Mouse (Mus musculus) lung, postnatal 0 days (tissue): Measurements from ENCODE around the gene Gm28374. TPM values are rescaled to one million over a fixed set of nuclear protein-coding genes. Genes with fewer than 3 reads are reported as not detected.

Source experiments
- ATAC-seq: fragments of 200-750 bp; cut with Nextera tagmentation; 2 replicates; pipeline ENCODE4 v1.8.0; 2017; ENCODE audit warnings: moderate library complexity
- DNase-seq: peaks from one replicate; pipeline ENCODE4 v3.0.0-alpha.2; 2016; ENCODE audit warnings: low spot score
- H3K27ac ChIP-seq: fragments of 300-500 bp; sonication (generic); 2 replicates; pipeline ENCODE4 v1.5.1; 2014; ENCODE audit warnings: antibody characterized with exemption, mild to moderate bottlenecking, low read length, mixed read lengths
- H3K27me3 ChIP-seq: fragments of 300-500 bp; sonication (generic); replicated peaks from 2 replicates; pipeline ENCODE4 v1.6.1; 2014; ENCODE audit warnings: low read length, mixed read lengths; ENCODE audit not compliant: insufficient read depth
- H3K36me3 ChIP-seq: fragments of 300-500 bp; sonication (generic); 2 replicates; pipeline ENCODE4 v1.6.1; 2014; ENCODE audit warnings: low read length, mixed read lengths; ENCODE audit not compliant: insufficient read depth
- H3K4me1 ChIP-seq: fragments of 300-500 bp; sonication (generic); 2 replicates; pipeline ENCODE4 v1.6.1; 2014; ENCODE audit warnings: antibody characterized with exemption, low read depth, low read length, mixed read lengths; ENCODE audit not compliant: insufficient read depth
- H3K4me2 ChIP-seq: fragments of 300-500 bp; sonication (generic); replicated peaks from 2 replicates; pipeline ENCODE4 v1.6.1; 2014; ENCODE audit warnings: low read depth, mild to moderate bottlenecking, low read length, moderate library complexity, mixed read lengths
- H3K4me3 ChIP-seq: fragments of 300-500 bp; sonication (generic); 2 replicates; pipeline ENCODE4 v1.5.1; 2014; ENCODE audit warnings: low read depth, low read length
- H3K9ac ChIP-seq: fragments of 300-500 bp; sonication (generic); replicated peaks from 2 replicates; pipeline ENCODE4 v1.6.1; 2014; ENCODE audit warnings: low read depth, mild to moderate bottlenecking
- H3K9me3 ChIP-seq: fragments of 300-500 bp; sonication (generic); 2 replicates; pipeline ENCODE4 v1.6.1; 2016; ENCODE audit warnings: low read length, mixed read lengths
- CTCF ChIP-seq: IDR thresholded peaks from 2 replicates; pipeline ENCODE4 v1.5.1; 2016; ENCODE audit warnings: antibody characterized with exemption, mild to moderate bottlenecking
- EP300 ChIP-seq: IDR thresholded peaks from 2 replicates; pipeline ENCODE4 v1.6.1; 2016; ENCODE audit warnings: antibody characterized with exemption, mild to moderate bottlenecking, control low read depth
- WGBS: fragments of 180-500 bp; shearing (Covaris S2); extraction: QIAGEN DNeasy Blood & Tissue Kit; methylation state at CpG from one replicate; pipeline ENCODE4 v1.1.7; 2014; 5-methylcytosine and 5-hydroxymethylcytosine counted together
- polyA plus RNA-seq: library from polyadenylated mRNA; unstranded; fragments of >200 nt; fragmentation: Nextera tagmentation; extraction: Ambion mirVana; gene quantifications from 2 replicates; pipeline ENCODE4 v1.2.1, GENCODE M21; 2015

Gm28374 gene
- polyA plus RNA-seq, 1 experiment from 2014 or later = 0.35 TPM

- Histone ChIP-seq H3K9ac (no peak overlapping the region), H3K27ac (no peak overlapping the region), H3K4me3 (no peak overlapping the region), H3K4me1 (no peaks in the 10 kb centered on the region), H3K4me2 (no peak overlapping the region), H3K36me3 (no peaks in the 10 kb centered on the region), H3K9me3 (no peaks in the 10 kb centered on the region), H3K27me3 (no peaks in the 10 kb centered on the region)
- TF ChIP-seq CTCF (no peak), EP300 (no peak)
- ATAC-seq (no peak), DNase-seq (no peak)
- 30% methylated on average over 6 of the region's 6 CpGs for WGBS
Measured at GRCm38 (mm10) chr19:6113116-6113515, 31.1 kb upstream of the Gm28374 start.

DNA sequence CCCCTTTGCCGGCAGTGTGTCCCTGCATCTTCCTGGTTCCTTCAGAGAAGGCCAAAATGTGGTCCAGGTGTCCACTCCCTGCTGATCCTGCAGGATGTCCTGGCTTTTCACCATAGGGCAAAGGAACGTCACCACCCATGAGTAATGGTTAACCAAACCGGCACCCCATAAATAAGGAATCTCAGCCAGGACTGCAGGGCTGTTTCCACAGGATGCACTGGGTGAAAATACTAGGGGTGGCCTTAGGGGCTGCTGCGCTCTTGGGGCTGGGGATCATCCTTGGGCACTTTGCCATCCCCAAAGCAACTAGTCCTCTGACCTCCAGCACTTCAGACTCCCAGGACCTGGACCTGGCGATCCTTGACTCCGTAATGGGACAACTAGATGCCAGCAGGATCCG is 23.5 kb upstream of the Gm28374 start, which contains the start of gene Naaladl1:
Gene Naaladl1, plus strand, starts transcription at position 197 of the 400 bp plus-strand sequence.
- Histone ChIP-seq H3K9me3 (no peaks in the 10 kb centered on the region), H3K4me2 (no peak within 1 kb of the TSS), H3K4me3 (no peak within 1 kb of the TSS), H3K27me3 (no peaks in the 10 kb centered on the region), H3K27ac (no peak within 1 kb of the TSS), H3K4me1 (no peaks in the 10 kb centered on the region), H3K9ac (no peak within 1 kb of the TSS), H3K36me3 (no peaks in the 10 kb centered on the region)
- WGBS = 78% methylated on average over 7 of the region's 7 CpGs
- DNase-seq = no peak
- no peak for ATAC-seq
- TF ChIP-seq EP300 = no peak
- no peak for TF ChIP-seq CTCF

DNA sequence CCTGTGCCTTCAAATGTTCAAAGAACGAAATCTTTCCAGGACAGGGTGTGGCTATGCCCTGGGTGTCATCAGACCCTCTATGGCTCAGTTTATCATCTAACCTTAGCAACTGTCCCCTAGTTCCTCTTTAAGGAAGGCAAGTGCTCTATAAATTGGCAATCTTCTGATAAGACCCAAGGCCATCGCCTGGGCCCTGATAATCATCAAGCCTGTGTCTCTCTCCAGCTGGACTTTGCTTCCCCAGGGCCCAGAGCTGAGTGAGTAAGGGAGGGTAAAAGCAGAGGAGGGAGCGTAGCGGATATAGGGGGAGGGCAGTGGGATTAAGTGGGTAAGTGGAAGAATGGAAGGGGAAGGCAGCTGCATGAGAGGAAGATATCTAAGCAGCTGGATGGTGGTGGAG is 22.4 kb upstream of the Gm28374 start:
- DNase-seq (no peak), ATAC-seq (no peak)
- WGBS = 76% methylated on average over 4 of the region's 4 CpGs
- Histone ChIP-seq H3K4me1 (no peaks in the 10 kb centered on the region), H3K36me3 (no peaks in the 10 kb centered on the region), H3K4me2 (no peak overlapping the region), H3K4me3 (no peak overlapping the region), H3K27ac (no peak overlapping the region), H3K27me3 (no peaks in the 10 kb centered on the region), H3K9me3 (no peaks in the 10 kb centered on the region), H3K9ac (no peak overlapping the region)
- TF ChIP-seq EP300 (no peak), CTCF (no peak)

GRCm38 (mm10) chr19:6102169-6102853 is 20.3 kb upstream of the Gm28374 start:
- 78% methylated on average over 6 of the region's 6 CpGs for WGBS
- TF ChIP-seq CTCF (no peak), EP300 (no peak)
- H3K4me3 ChIP-seq = no peak overlapping the region
- no peak overlapping the region for H3K4me2 ChIP-seq
- H3K36me3 ChIP-seq = no peaks in the 10 kb centered on the region
- DNase-seq (no peak), ATAC-seq (no peak)
- no peak overlapping the region for H3K9ac ChIP-seq
- H3K9me3 ChIP-seq = no peaks in the 10 kb centered on the region
- H3K27me3 ChIP-seq = no peaks in the 10 kb centered on the region
- H3K4me1 ChIP-seq = no peaks in the 10 kb centered on the region
- H3K27ac ChIP-seq = no peak overlapping the region

GRCm38 (mm10) chr19:6101186-6101585 is 19.1 kb upstream of the Gm28374 start:
- TF ChIP-seq EP300 (no peak), CTCF (no peak)
- WGBS = 56% methylated on average over 6 of the region's 6 CpGs

GRCm38 (mm10) chr19:6097847-6098246 is 15.8 kb upstream of the Gm28374 start:
- H3K27ac ChIP-seq = no peak overlapping the region
- no peak overlapping the region for H3K4me3 ChIP-seq
- no peaks in the 10 kb centered on the region for H3K4me1 ChIP-seq
- 88% methylated on average over 3 of the region's 3 CpGs for WGBS
- DNase-seq = no peak
- H3K36me3 ChIP-seq = no peaks in the 10 kb centered on the region
- H3K27me3 ChIP-seq = no peaks in the 10 kb centered on the region
- H3K9ac ChIP-seq = no peak overlapping the region
- no peak for TF ChIP-seq CTCF
- TF ChIP-seq EP300 = no peak
- no peaks in the 10 kb centered on the region for H3K9me3 ChIP-seq
- no peak for ATAC-seq
- H3K4me2 ChIP-seq = no peak overlapping the region

More at GRCm38 (mm10) chr19:6101186-6101585, 19.1 kb upstream of the Gm28374 start:
- peak; percentile 14 for DNase-seq
- no peak overlapping the region for H3K4me3 ChIP-seq
- no peaks in the 10 kb centered on the region for H3K27me3 ChIP-seq
- no peaks in the 10 kb centered on the region for H3K9me3 ChIP-seq
- H3K9ac ChIP-seq = no peak overlapping the region
- no peak for ATAC-seq
- H3K36me3 ChIP-seq = no peaks in the 10 kb centered on the region
- H3K27ac ChIP-seq = no peak overlapping the region
- H3K4me1 ChIP-seq = no peaks in the 10 kb centered on the region
- no peak overlapping the region for H3K4me2 ChIP-seq

DNA sequence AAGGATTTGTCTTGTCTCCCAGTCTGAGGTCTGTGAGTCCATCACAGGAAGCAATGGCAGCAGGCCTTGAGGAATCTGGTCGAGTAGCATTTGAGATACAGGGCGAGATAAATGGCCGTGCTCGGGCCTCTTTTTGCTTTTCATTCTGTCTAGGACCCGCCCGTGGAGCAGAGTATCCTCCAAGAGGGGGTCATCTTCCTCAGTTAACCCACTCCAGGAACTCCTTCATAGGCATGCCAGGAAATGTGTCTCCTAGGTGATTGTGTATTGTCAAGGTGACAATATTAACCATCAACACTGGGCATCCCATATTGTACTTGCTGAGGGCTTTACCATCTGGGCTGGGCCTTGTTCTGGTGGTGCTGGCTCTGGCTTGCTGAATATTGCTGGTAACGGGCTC is 12.1 kb upstream of the Gm28374 start, which contains the start of gene AC131692.1:
Gene AC131692.1, plus strand, starts transcription at position 301 of the 400 bp plus-strand sequence.
- Histone ChIP-seq H3K9ac (no peak within 1 kb of the TSS), H3K4me2 (no peak within 1 kb of the TSS), H3K4me1 (no peaks in the 10 kb centered on the region), H3K27ac (no peak within 1 kb of the TSS), H3K4me3 (no peak within 1 kb of the TSS), H3K9me3 (no peaks in the 10 kb centered on the region), H3K27me3 (no peaks in the 10 kb centered on the region), H3K36me3 (0 out of 2 replicates have a peak, but pooled peaks cover 3% of the 10 kb centered on the region)
- DNase-seq = no peak
- WGBS = 82% methylated on average over 7 of the region's 7 CpGs
- ATAC-seq = no peak
- TF ChIP-seq EP300 (no peak), CTCF (no peak)
